Mouse (Mus musculus) CH12.LX (cell line): ENCODE results near the gene Ndufv1. TPM values are rescaled to one million over a fixed set of nuclear protein-coding genes. Genes with fewer than 3 reads are reported as not detected.

Experiments
- DNase-seq: peaks from one replicate; pipeline ENCODE4 v3.0.0-alpha.2; 2013; ENCODE audit errors: extremely low read depth
- H3K27ac ChIP-seq: 2 replicates; pipeline ENCODE4 v1.5.1; 2012; ENCODE audit warnings: low read depth, mild to moderate bottlenecking, control low read depth, moderate library complexity; ENCODE audit not compliant: insufficient read depth
- H3K27me3 ChIP-seq: replicated peaks from 2 replicates; pipeline ENCODE3; 2012; ENCODE audit warnings: inconsistent platforms
- H3K36me3 ChIP-seq, 2 experiments: replicated peaks in 1 of 2; 2 replicates each; pipeline versions ENCODE3 to v1.6.1; 2012; ENCODE audit warnings: inconsistent platforms in 1 of 2, low read length in 1 of 2, mild to moderate bottlenecking in 1 of 2, mixed read lengths in 1 of 2, moderate library complexity in 1 of 2; ENCODE audit not compliant: control insufficient read depth in 1 of 2, insufficient read depth in 1 of 2
- H3K4me1 ChIP-seq, 2 experiments: 2 replicates each; pipeline ENCODE4 v1.6.1; 2012; ENCODE audit warnings: inconsistent platforms in 1 of 2, moderate library complexity in 1 of 2; ENCODE audit not compliant: insufficient read depth in 2 of 2, control insufficient read depth in 1 of 2
- H3K4me2 ChIP-seq: 2 replicates; pipeline ENCODE4 v1.6.1; 2012; ENCODE audit warnings: low read depth, mild to moderate bottlenecking, control low read depth; ENCODE audit not compliant: poor library complexity, insufficient read depth, severe bottlenecking
- H3K4me3 ChIP-seq, 3 experiments: fragments of 150-350 bp in 1 of 3; sonication (generic) in 1 of 3; replicated peaks in 1 of 3; 2 replicates each; pipeline versions ENCODE3 to v1.5.1; 2011 to 2012; ENCODE audit warnings: low read depth in 2 of 3, low read length in 2 of 3, mild to moderate bottlenecking in 2 of 3, moderate library complexity in 2 of 3, control low read depth in 1 of 3, improper control_type of control experiment in 1 of 3, inconsistent platforms in 1 of 3, mixed read lengths in 1 of 3; ENCODE audit not compliant: poor library complexity in 1 of 3
- H3K79me2 ChIP-seq: replicated peaks from 2 replicates; pipeline ENCODE4 v1.6.1; 2012; ENCODE audit warnings: mild to moderate bottlenecking, moderate library complexity; ENCODE audit not compliant: control insufficient read depth, poor library complexity, insufficient read depth, severe bottlenecking; ENCODE audit errors: extremely low read depth
- H3K9ac ChIP-seq: 2 replicates; pipeline ENCODE4 v1.6.1; 2012; ENCODE audit warnings: low read depth, mild to moderate bottlenecking, control low read depth, moderate library complexity; ENCODE audit not compliant: insufficient read depth
- H3K9me3 ChIP-seq: replicated peaks from 2 replicates; pipeline ENCODE3; 2012; ENCODE audit warnings: low read length, inconsistent platforms, mixed read lengths
- BHLHE40 ChIP-seq: IDR thresholded peaks from 2 replicates; pipeline ENCODE4 v1.6.1; 2011; ENCODE audit warnings: mild to moderate bottlenecking, low read depth, low read length, improper control_type of control experiment
- CHD1 ChIP-seq: IDR thresholded peaks from 2 replicates; pipeline ENCODE4 v1.6.1; 2012; ENCODE audit warnings: low read depth, low read length, improper control_type of control experiment, inconsistent platforms
- CHD2 ChIP-seq: IDR thresholded peaks from 2 replicates; pipeline ENCODE4 v1.6.1; 2011; ENCODE audit warnings: low read length, improper control_type of control experiment
- CTCF ChIP-seq, 2 experiments: IDR thresholded peaks in 1 of 2; conservative IDR thresholded peaks in 1 of 2; 2 replicates each; pipeline ENCODE4 v1.5.1; 2011 to 2012; ENCODE audit warnings: low read depth in 2 of 2, low read length in 2 of 2, improper control_type of control experiment in 1 of 2, inconsistent platforms in 1 of 2, mild to moderate bottlenecking in 1 of 2, moderate library complexity in 1 of 2
- E2F4 ChIP-seq: IDR thresholded peaks from 2 replicates; pipeline ENCODE4 v1.6.1; 2011; ENCODE audit warnings: low read depth, low read length, improper control_type of control experiment; ENCODE audit not compliant: insufficient replicate concordance
- ELF1 ChIP-seq: IDR thresholded peaks from 2 replicates; pipeline ENCODE4 v1.6.1; 2014; ENCODE audit warnings: low read depth, mild to moderate bottlenecking, inconsistent platforms, low read length, improper control_type of control experiment
- EP300 ChIP-seq: IDR thresholded peaks from 2 replicates; pipeline ENCODE4 v1.6.1; 2011; ENCODE audit warnings: low read length, improper control_type of control experiment
- ETS1 ChIP-seq: conservative IDR thresholded peaks from 2 replicates; pipeline ENCODE4 v1.6.1; 2012; ENCODE audit warnings: low read depth, mild to moderate bottlenecking, inconsistent platforms, low read length, improper control_type of control experiment, moderate library complexity
- GABPA ChIP-seq: IDR thresholded peaks from 2 replicates; pipeline ENCODE4 v1.6.1; 2012; ENCODE audit warnings: low read depth, low read length, improper control_type of control experiment, inconsistent platforms; ENCODE audit not compliant: insufficient replicate concordance
- HCFC1 ChIP-seq: IDR thresholded peaks from 2 replicates; pipeline ENCODE4 v1.6.1; 2012; ENCODE audit warnings: low read depth, mild to moderate bottlenecking, inconsistent platforms, low read length, improper control_type of control experiment
- IRF4 ChIP-seq: IDR thresholded peaks from 2 replicates; pipeline ENCODE4 v1.6.1; 2014; ENCODE audit warnings: low read depth, mild to moderate bottlenecking, inconsistent platforms, low read length, improper control_type of control experiment
- JUN ChIP-seq: IDR thresholded peaks from 2 replicates; pipeline ENCODE4 v1.6.1; 2011; ENCODE audit warnings: low read depth, mild to moderate bottlenecking, low read length, improper control_type of control experiment, moderate library complexity; ENCODE audit not compliant: insufficient read depth
- JUND ChIP-seq: conservative IDR thresholded peaks from 2 replicates; pipeline ENCODE4 v1.6.1; 2011; ENCODE audit warnings: low read depth, low read length, improper control_type of control experiment
- KAT2A ChIP-seq: IDR thresholded peaks from 2 replicates; pipeline ENCODE4 v1.6.1; 2012; ENCODE audit warnings: low read length, improper control_type of control experiment, inconsistent platforms; ENCODE audit not compliant: insufficient replicate concordance
- MAFK ChIP-seq: IDR thresholded peaks from 2 replicates; pipeline ENCODE4 v1.6.1; 2011; ENCODE audit warnings: low read length, improper control_type of control experiment; ENCODE audit not compliant: insufficient replicate concordance
- MAX ChIP-seq: IDR thresholded peaks from 2 replicates; pipeline ENCODE4 v1.6.1; 2011; ENCODE audit warnings: low read length, improper control_type of control experiment
- MAZ ChIP-seq: IDR thresholded peaks from 2 replicates; pipeline ENCODE4 v1.6.1; 2012; ENCODE audit warnings: low read depth, mild to moderate bottlenecking, inconsistent platforms, low read length, improper control_type of control experiment, moderate library complexity
- MEF2A ChIP-seq: IDR thresholded peaks from 2 replicates; pipeline ENCODE4 v1.6.1; 2014; ENCODE audit warnings: low read depth, mild to moderate bottlenecking, inconsistent platforms, low read length, improper control_type of control experiment, borderline replicate concordance
- MXI1 ChIP-seq: IDR thresholded peaks from 2 replicates; pipeline ENCODE4 v1.6.1; 2011; ENCODE audit warnings: mild to moderate bottlenecking, low read depth, low read length, improper control_type of control experiment
- MYC ChIP-seq: IDR thresholded peaks from 2 replicates; pipeline ENCODE4 v1.6.1; 2011; ENCODE audit warnings: low read depth, mild to moderate bottlenecking, improper control_type of control experiment, low read length
- NELFE ChIP-seq: IDR thresholded peaks from 2 replicates; pipeline ENCODE4 v1.6.1; 2011; ENCODE audit warnings: low read depth, low read length, improper control_type of control experiment
- NRF1 ChIP-seq: IDR thresholded peaks from 2 replicates; pipeline ENCODE4 v1.6.1; 2014; ENCODE audit warnings: low read depth, mild to moderate bottlenecking, inconsistent platforms, low read length, improper control_type of control experiment, moderate library complexity
- PAX5 ChIP-seq: IDR thresholded peaks from 2 replicates; pipeline ENCODE4 v1.6.1; 2012; ENCODE audit warnings: low read length, inconsistent platforms, mixed read lengths
- POLR2A ChIP-seq: IDR thresholded peaks from 2 replicates; pipeline ENCODE4 v1.6.1; 2011; ENCODE audit warnings: low read depth, mild to moderate bottlenecking, improper control_type of control experiment, low read length
- POLR2AphosphoS2 ChIP-seq: IDR thresholded peaks from 2 replicates; pipeline ENCODE4 v1.6.1; 2011; ENCODE audit warnings: low read depth, low read length, improper control_type of control experiment
- RAD21 ChIP-seq: IDR thresholded peaks from 2 replicates; pipeline ENCODE4 v1.6.1; 2011; ENCODE audit warnings: low read depth, mild to moderate bottlenecking, low read length, improper control_type of control experiment, moderate library complexity
- RCOR1 ChIP-seq: conservative IDR thresholded peaks from 2 replicates; pipeline ENCODE4 v1.6.1; 2012; ENCODE audit warnings: low read depth, mild to moderate bottlenecking, inconsistent platforms, low read length, improper control_type of control experiment
- SIN3A ChIP-seq: IDR thresholded peaks from 2 replicates; pipeline ENCODE4 v1.6.1; 2012; ENCODE audit warnings: low read length, improper control_type of control experiment, inconsistent platforms
- SMC3 ChIP-seq: IDR thresholded peaks from 2 replicates; pipeline ENCODE4 v1.6.1; 2011; ENCODE audit warnings: low read depth, low read length, improper control_type of control experiment
- TBP ChIP-seq: conservative IDR thresholded peaks from 2 replicates; pipeline ENCODE4 v1.6.1; 2011; ENCODE audit warnings: low read depth, low read length, improper control_type of control experiment
- TCF12 ChIP-seq: IDR thresholded peaks from 2 replicates; pipeline ENCODE4 v1.6.1; 2014; ENCODE audit warnings: low read depth, mild to moderate bottlenecking, inconsistent platforms, low read length, improper control_type of control experiment
- UBTF ChIP-seq: IDR thresholded peaks from 2 replicates; pipeline ENCODE4 v1.6.1; 2012; ENCODE audit warnings: low read depth, mild to moderate bottlenecking, inconsistent platforms, low read length, improper control_type of control experiment, moderate library complexity
- USF1 ChIP-seq: IDR thresholded peaks from 2 replicates; pipeline ENCODE4 v1.6.1; 2014; ENCODE audit warnings: low read depth, mild to moderate bottlenecking, inconsistent platforms, low read length, improper control_type of control experiment
- USF2 ChIP-seq: conservative IDR thresholded peaks from 2 replicates; pipeline ENCODE4 v1.6.1; 2011; ENCODE audit warnings: low read depth, low read length, improper control_type of control experiment
- ZC3H11A ChIP-seq: IDR thresholded peaks from 2 replicates; pipeline ENCODE4 v1.6.1; 2012; ENCODE audit warnings: low read depth, mild to moderate bottlenecking, inconsistent platforms, low read length, improper control_type of control experiment
- ZKSCAN1 ChIP-seq: IDR thresholded peaks from 2 replicates; pipeline ENCODE4 v1.6.1; 2012; ENCODE audit warnings: low read depth, inconsistent platforms, low read length, improper control_type of control experiment, borderline replicate concordance
- ZMIZ1 ChIP-seq: IDR thresholded peaks from 2 replicates; pipeline ENCODE4 v1.6.1; 2012; ENCODE audit warnings: low read depth, mild to moderate bottlenecking, inconsistent platforms, low read length, improper control_type of control experiment
- ZNF384 ChIP-seq: IDR thresholded peaks from 2 replicates; pipeline ENCODE4 v1.6.1; 2012; ENCODE audit warnings: low read depth, low read length, improper control_type of control experiment, inconsistent platforms
- dilution Hi-C: fragments of 300-500 bp; cut with MboI; formaldehyde crosslinking; loops from 2 replicates; pipeline ENCODE4 v1.14.3; 2020; ENCODE audit warnings: low sequenced_read_pairs; ENCODE audit not compliant: extremely low pct_unique_long_range_greater_than_20kb, extremely low pct_ligation_motif_present
- in situ Hi-C: fragments of 300-500 bp; cut with MboI; formaldehyde crosslinking; loops from 3 replicates; pipeline ENCODE4 v1.14.3; 2019; ENCODE audit warnings: low sequenced_read_pairs, low pct_ligation_motif_present, low pct_unique_long_range_greater_than_20kb, mixed read lengths
- polyA plus RNA-seq: library from polyadenylated mRNA; unstranded; fragments of >175 nt; gene quantifications from 2 replicates; pipeline ENCODE4 v1.2.1, GENCODE M21; 2012; ENCODE audit warnings: low read depth; ENCODE audit not compliant: insufficient read length
- total RNA-seq, 2 experiments: library from RNA; depleted of rRNA; stranded (reverse); fragments of 300-350 nt in 1 of 2; fragments of >200 nt in 1 of 2; gene quantifications; 2 replicates each; pipeline ENCODE4 v1.2.3; 2012 to 2014

Gene Ndufv1
- total and polyA plus RNA-seq, 3 experiments, result 119 to 183 (median 133) TPM

DNA sequence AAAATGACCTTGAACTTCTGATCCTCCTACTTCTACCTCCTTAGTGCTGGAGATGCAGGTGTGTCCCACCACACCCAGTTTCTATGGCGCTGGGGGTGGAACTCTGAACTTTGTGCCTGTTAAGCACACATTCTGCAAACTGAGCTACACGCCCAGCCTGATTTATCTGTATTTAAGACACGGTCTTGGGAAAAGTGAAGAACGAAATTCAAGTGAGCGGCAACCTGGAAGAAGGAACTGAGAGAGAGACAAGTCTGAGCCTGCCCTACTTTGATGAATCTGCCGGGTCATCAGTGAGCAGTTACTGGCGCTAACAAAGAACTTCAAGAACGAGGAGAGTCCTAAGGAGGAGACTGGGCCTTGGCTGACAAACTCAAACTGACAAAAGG, 34.3 kb upstream of the Ndufv1 start:
- H3K4me2 ChIP-seq, result peak overlapping the region; percentile 41; the same call in 1 of the 2 replicates
- TF ChIP-seq ZKSCAN1 (no peak), POLR2AphosphoS2 (no peak), JUND (no peak), UBTF (no peak), NRF1 (0 out of 2 replicates have a peak, but pooled peaks have one; percentile 22), RAD21 (no peak; the same call in 1 of the 2 replicates), CHD1 (peak; percentile 99), CTCF (conservative IDR thresholded peaks at IDR 0.05 in 1 of 2, IDR thresholded peaks at IDR 0.05 in 1 of 2; ENCODE audit: low read depth in 2 of 2, low read length in 2 of 2) (no peak), JUN (peak; percentile 35; the same call in 1 of the 2 replicates), PAX5 (no peak), E2F4 (peak; percentile 81; the same call in 1 of the 2 replicates), BHLHE40 (peak; percentile 60), ELF1 (0 out of 2 replicates have a peak, but pooled peaks have one; percentile 42), EP300 (peak; percentile 96), POLR2A (no peak), TBP (peak; percentile 58; the same call in 1 of the 2 replicates), ETS1 (peak; percentile 61; the same call in 1 of the 2 replicates), NELFE (0 out of 2 replicates have a peak, but pooled peaks have one; percentile 37), KAT2A (0 out of 2 replicates have a peak, but pooled peaks have one; percentile 45), SIN3A (peak; percentile 56), ZMIZ1 (0 out of 2 replicates have a peak, but pooled peaks have one; percentile 48), TCF12 (peak; percentile 74), MXI1 (0 out of 2 replicates have a peak, but pooled peaks have one; percentile 34), USF2 (no peak), MYC (0 out of 2 replicates have a peak, but pooled peaks have one; percentile 63), HCFC1 (peak; percentile 38; the same call in 1 of the 2 replicates), CHD2 (peak; percentile 70), MEF2A (peak; percentile 84), ZNF384 (no peak), SMC3 (peak; percentile 25), MAFK (peak; percentile 71; the same call in 1 of the 2 replicates), RCOR1 (peak; percentile 82), ZC3H11A (peak; percentile 12; the same call in 1 of the 2 replicates), MAZ (0 out of 2 replicates have a peak, but pooled peaks have one; percentile 23), IRF4 (peak; percentile 99), MAX (peak; percentile 61), GABPA (no peak), USF1 (no peak)
- TF ChIP-seq, all 38 proteins: peak for 26
- DNase-seq, result peak; percentile 71
- Histone ChIP-seq H3K36me3 (no peaks in the 10 kb centered on the region), H3K4me3 (no peak overlapping the region), H3K4me1 (peaks cover 8 to 22% of the 10 kb centered on the region in 2 experiments; a peak in 3 of 4 replicates), H3K79me2 (no peaks in the 10 kb centered on the region), H3K9ac (peak overlapping the region; percentile 54; the same call in 1 of the 2 replicates), H3K27ac (peak overlapping the region; percentile 85), H3K27me3 (no peaks in the 10 kb centered on the region), H3K9me3 (peaks cover 18% of the 10 kb centered on the region)
- in situ Hi-C loops, result no loop called here
- dilution Hi-C loops, result no loop called here
